Mouse (Mus musculus) erythroid progenitor cell, adult 5-6 weeks (primary cell): ENCODE results near the gene Rhox2b. TPM values are rescaled to one million over a fixed set of nuclear protein-coding genes. Genes with fewer than 3 reads are reported as not detected.
"Not testable (repeated sequence)": the region's sequence is repeated elsewhere in the genome, so short reads cannot be mapped to it uniquely, and the experiment has no call there.

ENCODE experiments used
- ATAC-seq: replicated peaks from 2 replicates; pipeline ENCODE4 v1.8.0; 2016; ENCODE audit warnings: moderate number of reproducible peaks, mild to moderate bottlenecking, moderate TSS enrichment, inconsistent platforms; ENCODE audit not compliant: poor library complexity, low FRiP score, severe bottlenecking
- total RNA-seq, 2 experiments: library from RNA; stranded (forward) in 1 of 2; stranded (reverse) in 1 of 2; fragments of 150-400 nt in 1 of 2; fragments of 186-747, 209-891 nt in 1 of 2; gene quantifications; 2 replicates each; pipeline versions ENCODE4 v1.2.3 to v1.2.4; 2015 to 2017; ENCODE audit warnings: low replicate concordance in 2 of 2

Gene Rhox2b
- total RNA-seq (2015; ENCODE audit: low replicate concordance) (not detected in 2 replicates), total RNA-seq (2017; ENCODE audit: low replicate concordance) (not detected in 2 replicates)

DNA sequence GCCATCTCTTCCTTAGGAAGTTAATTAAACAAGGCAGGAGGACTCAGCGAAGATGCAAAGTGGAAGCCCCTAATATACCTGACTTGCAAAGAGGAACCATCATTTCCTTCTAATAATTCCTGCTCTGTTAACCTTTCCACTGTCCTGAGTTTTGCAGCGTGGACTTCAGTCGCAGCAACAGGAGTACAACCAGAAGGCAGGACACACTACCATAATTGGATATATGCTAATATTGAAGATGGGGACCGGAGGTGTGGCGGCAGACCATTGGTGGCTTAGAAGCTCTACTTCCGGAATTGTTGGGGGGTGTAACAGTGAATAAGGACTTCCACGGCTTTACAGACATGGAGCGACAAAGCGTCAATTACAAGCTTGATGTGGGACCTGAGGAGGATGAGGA lies at the start of gene Rhox2b:
TSS of gene Rhox2b (plus strand) at position 301 of the 400 bp plus-strand sequence.
- ATAC-seq = not testable (repeated sequence)

DNA sequence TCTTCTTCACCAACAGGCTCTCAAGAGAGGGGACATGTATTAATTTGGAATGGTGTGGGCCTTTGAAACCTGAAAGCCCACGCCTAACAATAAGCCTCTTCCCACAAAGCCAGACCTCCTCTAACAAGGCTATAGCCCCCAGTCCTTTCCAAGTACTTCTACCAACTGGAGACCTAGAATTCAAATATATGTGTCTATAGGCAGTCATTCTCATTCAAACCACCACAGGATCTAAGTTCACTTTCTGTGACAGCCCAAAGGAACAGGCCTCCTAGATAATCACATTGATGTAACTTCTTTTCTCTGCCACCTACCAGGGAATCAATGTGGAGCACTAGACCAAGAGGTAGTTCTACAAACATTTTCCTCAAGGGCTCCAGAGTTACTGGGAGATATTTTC lies 32.1 kb upstream of the Rhox2b start, which contains the start of gene Rhox3a2:
TSS of gene Rhox3a2 (plus strand) at position 301 of the 400 bp plus-strand sequence.
- ATAC-seq = not testable (repeated sequence)

DNA sequence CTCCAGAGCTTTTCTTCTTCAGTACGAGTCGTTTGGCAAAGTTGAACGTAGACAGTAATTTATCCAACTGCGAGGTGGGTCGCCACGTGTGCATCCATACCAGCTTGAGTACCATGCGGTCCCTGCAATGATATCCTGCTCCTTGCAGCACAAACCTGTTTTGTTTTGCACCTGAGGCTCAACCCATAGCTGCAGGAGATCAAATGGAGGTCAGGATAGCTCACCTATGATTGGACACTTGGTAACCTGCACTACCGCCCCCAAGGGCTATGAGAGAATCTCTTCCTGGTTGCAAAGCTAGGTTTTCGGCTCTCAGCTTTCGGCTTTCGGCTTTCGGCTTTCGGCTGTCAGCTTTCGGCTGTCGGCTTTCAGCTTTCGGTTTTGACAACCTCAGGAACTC lies 21.3 kb upstream of the Rhox2b start, which contains the start of gene Rhox4a2:
TSS of gene Rhox4a2 (plus strand) at position 301 of the 400 bp plus-strand sequence.
- not testable (repeated sequence) for ATAC-seq

DNA sequence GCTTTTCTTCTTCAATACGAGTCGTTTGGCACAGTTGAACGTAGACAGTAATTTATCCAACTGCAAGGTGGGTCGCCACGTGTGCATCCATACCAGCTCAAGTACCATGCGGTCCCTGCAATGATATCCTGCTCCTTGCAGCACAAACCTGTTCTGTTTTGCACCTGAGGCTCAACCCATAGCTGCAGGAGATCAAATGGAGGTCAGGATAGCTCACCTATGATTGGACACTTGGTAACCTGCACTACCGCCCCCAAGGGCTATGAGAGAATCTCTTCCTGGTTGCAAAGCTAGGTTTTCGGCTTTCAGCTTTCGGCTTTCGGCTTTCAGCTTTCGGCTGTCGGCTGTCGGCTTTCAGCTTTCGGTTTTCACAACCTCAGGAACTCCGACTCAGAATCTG lies 20.3 kb downstream of the Rhox2b start, which contains the start of gene Rhox4b:
TSS of gene Rhox4b (plus strand) at position 301 of the 400 bp plus-strand sequence.
- ATAC-seq = not testable (repeated sequence)

DNA sequence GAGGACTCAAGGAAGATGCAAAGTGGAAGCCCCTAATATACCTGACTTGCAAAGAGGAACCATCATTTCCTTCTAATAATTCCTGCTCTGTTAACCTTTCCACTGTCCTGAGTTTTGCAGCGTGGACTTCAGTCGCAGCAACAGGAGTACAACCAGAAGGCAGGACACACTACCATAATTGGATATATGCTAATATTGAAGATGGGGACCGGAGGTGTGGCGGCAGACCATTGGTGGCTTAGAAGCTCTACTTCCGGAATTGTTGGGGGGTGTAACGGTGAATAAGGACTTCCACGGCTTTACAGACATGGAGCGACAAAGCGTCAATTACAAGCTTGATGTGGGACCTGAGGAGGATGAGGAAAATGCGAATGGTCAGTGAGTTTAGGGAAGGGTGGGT lies 41.5 kb downstream of the Rhox2b start, which contains the start of gene Rhox2c:
TSS of gene Rhox2c (plus strand) at position 301 of the 400 bp plus-strand sequence.
- ATAC-seq = not testable (repeated sequence)

DNA sequence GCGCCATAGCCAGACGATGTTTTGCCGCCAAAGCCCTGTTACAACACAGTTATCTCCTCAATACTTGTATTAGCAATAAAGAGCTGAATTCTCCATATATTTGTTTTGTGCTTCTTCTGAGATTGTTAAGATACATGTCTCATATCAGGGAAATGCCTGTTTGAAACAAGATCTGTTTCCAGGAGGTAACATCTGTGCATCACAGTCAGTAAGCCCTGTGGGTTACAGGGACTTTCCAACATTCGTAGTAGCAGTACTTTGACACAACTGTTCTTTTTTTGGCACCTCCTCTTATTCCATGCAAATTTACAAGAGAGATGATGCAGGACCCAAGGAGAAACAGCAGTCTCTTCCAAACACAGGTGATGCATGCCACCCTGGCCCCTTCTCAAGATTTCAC lies 46.4 kb downstream of the Rhox2b start, which contains the start of gene Rhox3c:
TSS of gene Rhox3c (plus strand) at position 301 of the 400 bp plus-strand sequence.
- ATAC-seq = not testable (repeated sequence)

Other genes with a start within 250 kb of the Rhox2b start
- not detected in 2 replicates for gene Akap14, start 243.2 kb upstream of the Rhox2b start, total RNA-seq (2015; ENCODE audit: low replicate concordance)
- not detected in 2 replicates for gene Akap14, start 243.2 kb upstream of the Rhox2b start, total RNA-seq (2017; ENCODE audit: low replicate concordance)
- gene Ndufa1, start 220.9 kb upstream of the Rhox2b start, total RNA-seq (2015; ENCODE audit: low replicate concordance) = 26.3 and 59.5 TPM in 2 replicates
- gene Ndufa1, start 220.9 kb upstream of the Rhox2b start, total RNA-seq (2017; ENCODE audit: low replicate concordance) = 51.6 and 63.5 TPM in 2 replicates
- 1.4 and 2.1 TPM in 2 replicates for gene Rnf113a1, start 220.8 kb upstream of the Rhox2b start, total RNA-seq (2015; ENCODE audit: low replicate concordance)
- not detected in 2 replicates for gene Rnf113a1, start 220.8 kb upstream of the Rhox2b start, total RNA-seq (2017; ENCODE audit: low replicate concordance)
- gene Gm9, start 201.0 kb upstream of the Rhox2b start, total RNA-seq (2015; ENCODE audit: low replicate concordance) = not detected in 2 replicates
- gene Gm9, start 201.0 kb upstream of the Rhox2b start, total RNA-seq (2017; ENCODE audit: low replicate concordance) = not detected in 2 replicates
- gene Rhox1, start 189.8 kb upstream of the Rhox2b start, total RNA-seq (2015; ENCODE audit: low replicate concordance) = not detected in 2 replicates
- gene Rhox1, start 189.8 kb upstream of the Rhox2b start, total RNA-seq (2017; ENCODE audit: low replicate concordance) = not detected in 2 replicates
- not detected in 2 replicates for gene Rhox2a, start 167.1 kb upstream of the Rhox2b start, total RNA-seq (2015; ENCODE audit: low replicate concordance)
- gene Rhox2a, start 167.1 kb upstream of the Rhox2b start, total RNA-seq (2017; ENCODE audit: low replicate concordance) = not detected in 2 replicates
- gene Rhox3a, start 162.1 kb upstream of the Rhox2b start, total RNA-seq (2015; ENCODE audit: low replicate concordance) = not detected in 2 replicates
- not detected in 2 replicates for gene Rhox3a, start 162.1 kb upstream of the Rhox2b start, total RNA-seq (2017; ENCODE audit: low replicate concordance)
- gene Rhox4a, start 146.7 kb upstream of the Rhox2b start, total RNA-seq (2015; ENCODE audit: low replicate concordance) = not detected in 2 replicates
- gene Rhox4a, start 146.7 kb upstream of the Rhox2b start, total RNA-seq (2017; ENCODE audit: low replicate concordance) = not detected in 2 replicates
- not detected in 2 replicates for gene Rhox3a2, start 32.0 kb upstream of the Rhox2b start, total RNA-seq (2015; ENCODE audit: low replicate concordance)
- not detected in 2 replicates for gene Rhox3a2, start 32.0 kb upstream of the Rhox2b start, total RNA-seq (2017; ENCODE audit: low replicate concordance)
- not detected in 2 replicates for gene Rhox4a2, start 21.2 kb upstream of the Rhox2b start, total RNA-seq (2015; ENCODE audit: low replicate concordance)
- gene Rhox4a2, start 21.2 kb upstream of the Rhox2b start, total RNA-seq (2017; ENCODE audit: low replicate concordance) = not detected in 2 replicates
- not detected in 2 replicates for gene Rhox4b, start 20.4 kb downstream of the Rhox2b start, total RNA-seq (2015; ENCODE audit: low replicate concordance)
- gene Rhox4b, start 20.4 kb downstream of the Rhox2b start, total RNA-seq (2017; ENCODE audit: low replicate concordance) = not detected in 2 replicates
- gene Rhox2c, start 41.6 kb downstream of the Rhox2b start, total RNA-seq (2015; ENCODE audit: low replicate concordance) = not detected in 2 replicates
- not detected in 2 replicates for gene Rhox2c, start 41.6 kb downstream of the Rhox2b start, total RNA-seq (2017; ENCODE audit: low replicate concordance)
- not detected in 2 replicates for gene Rhox3c, start 46.5 kb downstream of the Rhox2b start, total RNA-seq (2015; ENCODE audit: low replicate concordance)
- gene Rhox3c, start 46.5 kb downstream of the Rhox2b start, total RNA-seq (2017; ENCODE audit: low replicate concordance) = not detected in 2 replicates
- gene Rhox4c, start 68.3 kb downstream of the Rhox2b start, total RNA-seq (2015; ENCODE audit: low replicate concordance) = not detected in 2 replicates
- not detected in 2 replicates for gene Rhox4c, start 68.3 kb downstream of the Rhox2b start, total RNA-seq (2017; ENCODE audit: low replicate concordance)
- not detected in 2 replicates for gene Rhox2d, start 81.4 kb downstream of the Rhox2b start, total RNA-seq (2015; ENCODE audit: low replicate concordance)
- gene Rhox2d, start 81.4 kb downstream of the Rhox2b start, total RNA-seq (2017; ENCODE audit: low replicate concordance) = not detected in 2 replicates
- not detected in 2 replicates for gene Rhox4d, start 102.3 kb downstream of the Rhox2b start, total RNA-seq (2015; ENCODE audit: low replicate concordance)
- not detected in 2 replicates for gene Rhox4d, start 102.3 kb downstream of the Rhox2b start, total RNA-seq (2017; ENCODE audit: low replicate concordance)
- not detected in 2 replicates for gene Rhox2e, start 118.4 kb downstream of the Rhox2b start, total RNA-seq (2015; ENCODE audit: low replicate concordance)
- not detected in 2 replicates for gene Rhox2e, start 118.4 kb downstream of the Rhox2b start, total RNA-seq (2017; ENCODE audit: low replicate concordance)
- not detected in 2 replicates for gene Rhox3e, start 130.0 kb downstream of the Rhox2b start, total RNA-seq (2015; ENCODE audit: low replicate concordance)
- gene Rhox3e, start 130.0 kb downstream of the Rhox2b start, total RNA-seq (2017; ENCODE audit: low replicate concordance) = not detected in 2 replicates
- gene Rhox4e, start 145.3 kb downstream of the Rhox2b start, total RNA-seq (2015; ENCODE audit: low replicate concordance) = not detected in 2 replicates
- not detected in 2 replicates for gene Rhox4e, start 145.3 kb downstream of the Rhox2b start, total RNA-seq (2017; ENCODE audit: low replicate concordance)
- gene Rhox2f, start 159.3 kb downstream of the Rhox2b start, total RNA-seq (2015; ENCODE audit: low replicate concordance) = not detected in 2 replicates
- gene Rhox2f, start 159.3 kb downstream of the Rhox2b start, total RNA-seq (2017; ENCODE audit: low replicate concordance) = not detected in 2 replicates
- not detected in 2 replicates for gene Rhox3f, start 168.9 kb downstream of the Rhox2b start, total RNA-seq (2015; ENCODE audit: low replicate concordance)
- gene Rhox3f, start 168.9 kb downstream of the Rhox2b start, total RNA-seq (2017; ENCODE audit: low replicate concordance) = not detected in 2 replicates
- not detected in 2 replicates for gene Rhox4f, start 195.6 kb downstream of the Rhox2b start, total RNA-seq (2015; ENCODE audit: low replicate concordance)
- gene Rhox4f, start 195.6 kb downstream of the Rhox2b start, total RNA-seq (2017; ENCODE audit: low replicate concordance) = not detected in 2 replicates
- not detected in 2 replicates for gene Rhox3g, start 216.5 kb downstream of the Rhox2b start, total RNA-seq (2015; ENCODE audit: low replicate concordance)
- not detected in 2 replicates for gene Rhox3g, start 216.5 kb downstream of the Rhox2b start, total RNA-seq (2017; ENCODE audit: low replicate concordance)
- gene Rhox2g, start 231.4 kb downstream of the Rhox2b start, total RNA-seq (2015; ENCODE audit: low replicate concordance) = not detected in 2 replicates
- gene Rhox2g, start 231.4 kb downstream of the Rhox2b start, total RNA-seq (2017; ENCODE audit: low replicate concordance) = not detected in 2 replicates
- gene Rhox4g, start 239.3 kb downstream of the Rhox2b start, total RNA-seq (2015; ENCODE audit: low replicate concordance) = not detected in 2 replicates
- gene Rhox4g, start 239.3 kb downstream of the Rhox2b start, total RNA-seq (2017; ENCODE audit: low replicate concordance) = not detected in 2 replicates